In the genomic region with DNA sequence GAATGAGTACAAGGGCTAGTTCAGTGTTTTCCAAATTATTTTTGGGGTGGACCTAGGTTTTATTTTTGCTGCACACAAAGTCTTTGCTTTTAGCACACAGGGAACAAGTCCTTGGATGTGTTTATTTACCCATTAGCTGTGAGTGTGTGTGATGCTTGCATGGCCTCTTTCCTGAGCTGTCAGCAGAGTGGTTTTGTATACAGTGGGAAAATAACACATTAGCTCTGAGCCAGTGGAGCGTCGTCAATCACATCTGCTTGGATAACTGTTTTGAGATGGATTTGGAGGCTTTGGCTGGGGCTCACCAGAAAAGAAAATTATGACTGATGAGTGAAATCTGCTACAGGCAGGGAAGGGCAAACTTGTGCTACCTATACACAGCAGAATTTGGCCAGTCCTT, we compare ENCODE assay signal across 24 mouse cellular contexts. TPM values are rescaled to one million over a fixed set of nuclear protein-coding genes. Genes with fewer than 3 reads are reported as not detected.
A peak's percentile ranks its signal among the peaks of the same experiment; 100 is the strongest.
DNase-seq lines count a peak whose midpoint lies in the region; ATAC-seq and TF ChIP-seq lines count a peak whose summit lies in the region.
"Had no signal": no experiment of that assay in that cellular context is flagged by ENCODE, and none has a peak within 500 bp of the region (broad histone marks: within the 10 kb centered on the region; RNA-seq: fewer than 3 reads in every experiment).

No protein-coding gene starts in this region.

- ATAC-seq in forebrain, embryonic 14.5 days = no peak
- no peak for ATAC-seq in forebrain, embryonic 15.5 days (replicated peaks)
- ATAC-seq in lung, embryonic 14.5 days (ENCODE audit: insufficient read depth) = peak; percentile 64
- ATAC-seq: intestine, postnatal 0 days had no signal

- no peak for TF ChIP-seq CTCF in lung, embryonic 14.5 days (IDR thresholded peaks at IDR 0.05; ENCODE audit: low read depth)
- TF ChIP-seq CTCF in lung, adult 2 months (IDR thresholded peaks at IDR 0.05; ENCODE audit: insufficient read depth, low read length) = no peak

- no peak for TF ChIP-seq POLR2A in lung, adult 2 months (IDR thresholded peaks at IDR 0.05; ENCODE audit: borderline replicate concordance, extremely low read depth, low read depth, low read length)

- DNase-seq in forebrain, embryonic 14.5 days (ENCODE audit: low spot score) = peak; percentile 33
- DNase-seq in lung, embryonic 14.5 days = peak; percentile 74
- DNase-seq in lung, adult 2 months = no peak
- peak; percentile 78 for DNase-seq in NIH3T3 (ENCODE audit: low read depth)
- DNase-seq in lung, postnatal 14 days = peak; percentile 6
- no peak for DNase-seq in cerebellum, adult 9-11 months
- no peak for DNase-seq in cerebellum, adult 11-12 months
- DNase-seq: adrenal gland, adult 8-10 months; cerebellum, adult 8-10 months; gastrocnemius, postnatal 14 days; heart, adult 11 months; heart, postnatal 10 days; kidney, postnatal 4 days; layer of hippocampus, adult 9-11 months; liver, embryonic 13.5 days; right cerebral cortex, postnatal 25 days; spleen, adult 18-20 months had no signal

- no peak overlapping the region for H3K4me3 ChIP-seq in forebrain, embryonic 14.5 days (ENCODE audit: low read depth, low read length)
- H3K4me3 ChIP-seq in forebrain, embryonic 15.5 days = no peak overlapping the region
- no peak overlapping the region for H3K4me3 ChIP-seq in lung, embryonic 14.5 days (ENCODE audit: low read depth, low read length)
- H3K4me3 ChIP-seq in lung, adult 2 months (replicated peaks; ENCODE audit: extremely low read depth, low read depth, low read length) = no peak overlapping the region
- H3K4me3 ChIP-seq: embryonic facial prominence, embryonic 15.5 days; heart, embryonic 12.5 days; liver, embryonic 13.5 days had no signal

- peaks cover 6% of the 10 kb centered on the region for H3K4me1 ChIP-seq in forebrain, embryonic 14.5 days (ENCODE audit: control insufficient read depth, insufficient read depth, low read length)
- H3K4me1 ChIP-seq in forebrain, embryonic 15.5 days = peaks cover 3% of the 10 kb centered on the region
- peaks cover 3% of the 10 kb centered on the region; the same call in 1 of the 2 replicates for H3K4me1 ChIP-seq in lung, embryonic 14.5 days (ENCODE audit: insufficient read depth)
- H3K4me1 ChIP-seq in lung, adult 2 months (ENCODE audit: control insufficient read depth, insufficient read depth, low read length) = peaks cover 9% of the 10 kb centered on the region
- H3K4me1 ChIP-seq: embryonic facial prominence, embryonic 15.5 days; liver, embryonic 13.5 days had no signal

- no peaks in the 10 kb centered on the region for H3K9me3 ChIP-seq in forebrain, embryonic 14.5 days (replicated peaks; ENCODE audit: control insufficient read depth, low read length)
- H3K9me3 ChIP-seq in forebrain, embryonic 15.5 days = no peaks in the 10 kb centered on the region
- H3K9me3 ChIP-seq in lung, embryonic 14.5 days (ENCODE audit: low read depth, low read length) = no peaks in the 10 kb centered on the region
- H3K9me3 ChIP-seq: embryonic facial prominence, embryonic 15.5 days; heart, embryonic 12.5 days; liver, embryonic 13.5 days had no signal

- WGBS in forebrain, embryonic 14.5 days = 26% methylated on average over 2 of the region's 2 CpGs
- 36% methylated on average over 2 of the region's 2 CpGs for WGBS in forebrain, embryonic 15.5 days
- WGBS in lung, embryonic 14.5 days = 22% methylated on average over 2 of the region's 2 CpGs
- 23% methylated on average over 2 of the region's 2 CpGs for WGBS in lung, adult 2 months

- no peak overlapping the region for H3K4me2 ChIP-seq in forebrain, embryonic 14.5 days (ENCODE audit: low read length)
- no peak overlapping the region for H3K4me2 ChIP-seq in forebrain, embryonic 15.5 days (replicated peaks)
- no peak overlapping the region for H3K4me2 ChIP-seq in lung, embryonic 14.5 days
- H3K4me2 ChIP-seq: embryonic facial prominence, embryonic 15.5 days; heart, embryonic 12.5 days; liver, embryonic 13.5 days; midbrain, embryonic 11.5 days had no signal

- H3K9ac ChIP-seq in forebrain, embryonic 14.5 days (ENCODE audit: low read length) = no peak overlapping the region
- no peak overlapping the region for H3K9ac ChIP-seq in forebrain, embryonic 15.5 days (replicated peaks)
- H3K9ac ChIP-seq in lung, embryonic 14.5 days = no peak overlapping the region
- H3K9ac ChIP-seq: embryonic facial prominence, embryonic 15.5 days; heart, embryonic 12.5 days; liver, embryonic 13.5 days had no signal

- no peak overlapping the region for H3K27ac ChIP-seq in forebrain, embryonic 14.5 days (ENCODE audit: low read depth, low read length)
- no peak overlapping the region for H3K27ac ChIP-seq in forebrain, embryonic 15.5 days (replicated peaks)
- no peak overlapping the region for H3K27ac ChIP-seq in lung, embryonic 14.5 days (ENCODE audit: low read depth)
- H3K27ac ChIP-seq: embryonic facial prominence, embryonic 15.5 days; liver, embryonic 13.5 days; macrophage had no signal

- H3K36me3 ChIP-seq in forebrain, embryonic 14.5 days (ENCODE audit: control insufficient read depth, insufficient read depth, low read length) = no peaks in the 10 kb centered on the region
- no peaks in the 10 kb centered on the region for H3K36me3 ChIP-seq in forebrain, embryonic 15.5 days
- no peaks in the 10 kb centered on the region for H3K36me3 ChIP-seq in lung, embryonic 14.5 days (ENCODE audit: insufficient read depth)
- H3K36me3 ChIP-seq: embryonic facial prominence, embryonic 15.5 days; heart, embryonic 12.5 days; liver, embryonic 13.5 days had no signal

- H3K27me3 ChIP-seq in forebrain, embryonic 14.5 days (replicated peaks; ENCODE audit: control insufficient read depth, insufficient read depth, low read length) = no peaks in the 10 kb centered on the region
- no peaks in the 10 kb centered on the region for H3K27me3 ChIP-seq in forebrain, embryonic 15.5 days
- no peaks in the 10 kb centered on the region for H3K27me3 ChIP-seq in lung, embryonic 14.5 days (ENCODE audit: insufficient read depth, low read length)
- H3K27me3 ChIP-seq: embryonic facial prominence, embryonic 15.5 days; heart, embryonic 12.5 days; liver, embryonic 13.5 days had no signal

RNA-seq across cellular contexts. Expression of gene Nobox, which starts 33.0 kb away (rescaled TPM):
- polyA plus RNA-seq in forebrain, embryonic 14.5 days (2014; fragmentation: Nextera tagmentation; extraction: Ambion mirVana) = not detected in 2 replicates
- not detected in 2 replicates for polyA plus RNA-seq in forebrain, embryonic 15.5 days (2015; fragmentation: Nextera tagmentation; extraction: Ambion mirVana)
- polyA plus RNA-seq in lung, embryonic 14.5 days (2014; fragmentation: Nextera tagmentation; extraction: Ambion mirVana) = 0.29 and 0.45 TPM in 2 replicates
- polyA plus RNA-seq in lung, adult 2 months (2012; rRNA removed) = 0.11 and 0.13 TPM in 2 replicates
- polyA plus RNA-seq: embryonic facial prominence, embryonic 15.5 days; heart, embryonic 12.5 days; intestine, postnatal 0 days; liver, embryonic 13.5 days; macrophage; midbrain, embryonic 11.5 days; neural tube, embryonic 11.5 days had no signal

Comparison
In these comparisons a context has a peak if more than half of its experiments do, and no peak if none do; other contexts are left out.
1. DNase-seq: peak in forebrain, embryonic 14.5 days (single experiment), lung, embryonic 14.5 days (single experiment), NIH3T3 (single experiment) and lung, postnatal 14 days (single experiment); none in lung, adult 2 months (single experiment), cerebellum, adult 9-11 months (single experiment) and cerebellum, adult 11-12 months (single experiment).